Mouse (Mus musculus) forebrain, embryonic 16.5 days (tissue): ENCODE measurements around the gene Mroh8. TPM values are rescaled to one million over a fixed set of nuclear protein-coding genes. Genes with fewer than 3 reads are reported as not detected.

ENCODE experiments used
- ATAC-seq: fragments of 200-750 bp; cut with Nextera tagmentation; 2 replicates; pipeline ENCODE4 v1.8.0; 2017; ENCODE audit warnings: mild to moderate bottlenecking, moderate library complexity
- H3K27ac ChIP-seq: fragments of 300-500 bp; sonication (generic); 2 replicates; pipeline ENCODE4 v1.5.1; 2014; ENCODE audit warnings: low read length, control low read depth
- H3K27me3 ChIP-seq: fragments of 300-500 bp; sonication (generic); replicated peaks from 2 replicates; pipeline ENCODE4 v1.6.1; 2014; ENCODE audit warnings: low read length; ENCODE audit not compliant: control insufficient read depth, insufficient read depth
- H3K36me3 ChIP-seq: fragments of 300-500 bp; sonication (generic); 2 replicates; pipeline ENCODE4 v1.6.1; 2014; ENCODE audit not compliant: control insufficient read depth, insufficient read depth
- H3K4me1 ChIP-seq: fragments of 300-500 bp; sonication (generic); replicated peaks from 2 replicates; pipeline ENCODE4 v1.6.1; 2014; ENCODE audit warnings: low read length; ENCODE audit not compliant: control insufficient read depth, insufficient read depth
- H3K4me2 ChIP-seq: fragments of 300-500 bp; sonication (generic); 2 replicates; pipeline ENCODE4 v1.6.1; 2014; ENCODE audit warnings: mild to moderate bottlenecking, low read length, control low read depth
- H3K4me3 ChIP-seq: fragments of 300-500 bp; sonication (generic); replicated peaks from 2 replicates; pipeline ENCODE4 v1.5.1; 2014; ENCODE audit warnings: mild to moderate bottlenecking, low read length, control low read depth
- H3K9ac ChIP-seq: fragments of 300-500 bp; sonication (generic); replicated peaks from 2 replicates; pipeline ENCODE4 v1.6.1; 2014; ENCODE audit warnings: low read depth, low read length, control low read depth
- H3K9me3 ChIP-seq: fragments of 300-500 bp; sonication (generic); 2 replicates; pipeline ENCODE4 v1.6.1; 2016; ENCODE audit warnings: low read length; ENCODE audit not compliant: control insufficient read depth
- WGBS: fragments of 180-500 bp; shearing (Covaris S2); extraction: QIAGEN DNeasy Blood & Tissue Kit; methylation state at CpG from one replicate; pipeline ENCODE4 v1.1.7; 2014; 5-methylcytosine and 5-hydroxymethylcytosine counted together
- polyA plus RNA-seq: library from polyadenylated mRNA; unstranded; fragments of >200 nt; fragmentation: Nextera tagmentation; extraction: Ambion mirVana; gene quantifications from 2 replicates; pipeline ENCODE4 v1.2.1, GENCODE M21; 2015

Mroh8 gene
- polyA plus RNA-seq, 1 experiment from 2014 or later = 0.20 TPM

GRCm38 (mm10) chr2:157303096-157303495, 23.7 kb upstream of the Mroh8 start:
- WGBS = 21% methylated on average over 9 of the region's 9 CpGs

GRCm38 (mm10) chr2:157300051-157300450, 20.7 kb upstream of the Mroh8 start:
- Histone ChIP-seq H3K27me3 (no peaks in the 10 kb centered on the region), H3K4me2 (no peak overlapping the region), H3K9ac (no peak overlapping the region), H3K4me3 (no peak overlapping the region), H3K27ac (no peak overlapping the region), H3K36me3 (peaks cover 18% of the 10 kb centered on the region), H3K4me1 (peaks cover 16% of the 10 kb centered on the region), H3K9me3 (no peaks in the 10 kb centered on the region)
- no peak for ATAC-seq
- 94% methylated on average over 6 of the region's 6 CpGs for WGBS

More at GRCm38 (mm10) chr2:157303096-157303495, 23.7 kb upstream of the Mroh8 start:
- Histone ChIP-seq H3K27me3 (no peaks in the 10 kb centered on the region), H3K4me1 (peaks cover 23% of the 10 kb centered on the region), H3K4me3 (no peak overlapping the region), H3K27ac (no peak overlapping the region), H3K4me2 (no peak overlapping the region), H3K9me3 (no peaks in the 10 kb centered on the region), H3K9ac (no peak overlapping the region), H3K36me3 (peaks cover 18% of the 10 kb centered on the region)
- no peak for ATAC-seq

- Histone ChIP-seq H3K9me3 (no peaks in the 10 kb centered on the region), H3K9ac (no peak overlapping the region), H3K27ac (peak overlapping the region; percentile 84), H3K4me1 (peaks cover 28% of the 10 kb centered on the region), H3K4me2 (no peak overlapping the region), H3K27me3 (no peaks in the 10 kb centered on the region), H3K36me3 (peaks cover 27% of the 10 kb centered on the region), H3K4me3 (no peak overlapping the region)
- WGBS = 35% methylated on average over 7 of the region's 7 CpGs
- ATAC-seq = peak; percentile 67
Observed at GRCm38 (mm10) chr2:157296105-157296689, 16.8 kb upstream of the Mroh8 start.

GRCm38 (mm10) chr2:157292093-157292492, 12.7 kb upstream of the Mroh8 start:
- H3K4me1 ChIP-seq = peaks cover 23% of the 10 kb centered on the region
- no peak overlapping the region for H3K27ac ChIP-seq
- no peak for ATAC-seq
- WGBS = 3% methylated on average over 2 of the region's 2 CpGs
- no peaks in the 10 kb centered on the region for H3K9me3 ChIP-seq
- no peak overlapping the region for H3K9ac ChIP-seq
- H3K36me3 ChIP-seq = peaks cover 20% of the 10 kb centered on the region
- no peaks in the 10 kb centered on the region for H3K27me3 ChIP-seq
- H3K4me2 ChIP-seq = no peak overlapping the region
- H3K4me3 ChIP-seq = no peak overlapping the region

DNA sequence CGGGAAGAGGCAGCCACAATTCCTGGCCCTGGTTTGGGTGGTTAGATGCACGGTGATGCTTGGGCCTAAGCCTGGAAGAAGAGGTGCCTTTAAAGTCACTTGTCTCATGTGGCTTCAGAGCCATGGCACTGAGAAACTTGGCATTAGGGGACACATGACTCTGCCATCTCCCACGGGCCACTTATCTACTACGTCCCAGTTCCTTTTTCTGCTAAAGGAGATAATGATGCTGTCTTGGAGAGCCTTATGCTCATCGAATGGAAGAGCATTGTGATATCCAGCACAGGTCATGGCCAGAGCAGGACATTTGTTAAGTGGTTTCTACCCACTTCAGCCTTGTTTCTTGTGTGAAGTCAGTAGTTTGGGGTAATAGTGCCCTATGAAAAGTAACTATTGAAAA, 9.6 kb upstream of the Mroh8 start:
- no peak for ATAC-seq
- Histone ChIP-seq H3K36me3 (peaks cover 23% of the 10 kb centered on the region; the same call in 1 of the 2 replicates), H3K27ac (no peak overlapping the region), H3K4me1 (peaks cover 3% of the 10 kb centered on the region; the same call in 1 of the 2 replicates), H3K9me3 (no peaks in the 10 kb centered on the region), H3K27me3 (no peaks in the 10 kb centered on the region), H3K9ac (no peak overlapping the region), H3K4me2 (no peak overlapping the region), H3K4me3 (no peak overlapping the region)
- WGBS = 93% methylated on average over 5 of the region's 5 CpGs

DNA sequence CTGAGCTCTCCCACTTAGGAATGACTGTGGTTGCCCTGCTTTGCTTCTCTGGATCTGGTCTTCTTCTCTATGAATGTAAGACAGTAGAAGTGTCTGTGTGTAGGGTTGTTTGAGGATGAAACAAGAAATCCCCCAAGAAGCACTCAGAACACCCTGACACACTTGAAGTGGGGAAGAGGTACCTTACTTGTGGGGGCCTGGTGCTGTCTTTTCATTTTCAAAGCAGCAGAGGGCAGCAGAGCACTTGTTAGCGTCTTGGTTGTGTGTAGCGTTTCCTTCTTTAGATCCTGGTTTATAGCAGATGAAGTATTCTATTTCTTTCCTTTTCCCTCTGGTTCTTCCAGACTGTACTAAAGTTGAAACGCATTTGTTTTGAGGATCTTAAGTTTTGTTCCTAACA, 8.2 kb upstream of the Mroh8 start:
- ATAC-seq = peak; percentile 65; the same call in 1 of the 2 replicates
- no peak overlapping the region for H3K4me3 ChIP-seq
- no peaks in the 10 kb centered on the region for H3K4me1 ChIP-seq
- no peaks in the 10 kb centered on the region for H3K27me3 ChIP-seq
- no peaks in the 10 kb centered on the region for H3K9me3 ChIP-seq
- peaks cover 23% of the 10 kb centered on the region; the same call in 1 of the 2 replicates for H3K36me3 ChIP-seq
- WGBS = 19% methylated on average over 3 of the region's 3 CpGs
- no peak overlapping the region for H3K4me2 ChIP-seq
- H3K9ac ChIP-seq = no peak overlapping the region
- no peak overlapping the region for H3K27ac ChIP-seq

GRCm38 (mm10) chr2:157283321-157283720, 4.0 kb upstream of the Mroh8 start:
- Histone ChIP-seq H3K4me1 (peaks cover 17% of the 10 kb centered on the region), H3K27ac (no peak overlapping the region), H3K27me3 (no peaks in the 10 kb centered on the region), H3K9ac (no peak overlapping the region), H3K9me3 (no peaks in the 10 kb centered on the region), H3K4me2 (no peak overlapping the region), H3K4me3 (no peak overlapping the region), H3K36me3 (peaks cover 13% of the 10 kb centered on the region; the same call in 1 of the 2 replicates)
- ATAC-seq = no peak
- 87% methylated on average over 6 of the region's 6 CpGs for WGBS

- ATAC-seq = peak; percentile 100
- Histone ChIP-seq H3K4me1 (peaks cover 21% of the 10 kb centered on the region), H3K27ac (peak within 1 kb of the TSS; percentile 94), H3K27me3 (no peaks in the 10 kb centered on the region), H3K9me3 (no peaks in the 10 kb centered on the region), H3K4me3 (peak within 1 kb of the TSS; percentile 97), H3K9ac (peak within 1 kb of the TSS; percentile 97), H3K4me2 (peak within 1 kb of the TSS; percentile 60), H3K36me3 (0 out of 2 replicates have a peak, but pooled peaks cover 3% of the 10 kb centered on the region)
- under 1% methylated on average over 57 of the region's 64 CpGs for WGBS
Observed at GRCm38 (mm10) chr2:157278717-157279415, 483 bp downstream of the Mroh8 start, which contains the start of gene Rpn2. Rpn2 (plus strand) TSS chr2:157279017.

- no peaks in the 10 kb centered on the region for H3K36me3 ChIP-seq
- H3K27me3 ChIP-seq = no peaks in the 10 kb centered on the region
- no peak for ATAC-seq
- H3K9me3 ChIP-seq = no peaks in the 10 kb centered on the region
- no peak overlapping the region for H3K9ac ChIP-seq
- no peaks in the 10 kb centered on the region for H3K4me1 ChIP-seq
- WGBS = 65% methylated on average over 6 of the region's 6 CpGs
- no peak overlapping the region for H3K4me3 ChIP-seq
- no peak overlapping the region for H3K4me2 ChIP-seq
- no peak overlapping the region for H3K27ac ChIP-seq
Observed at GRCm38 (mm10) chr2:157263832-157264231, 15.5 kb downstream of the Mroh8 start.
